In the genomic region with DNA sequence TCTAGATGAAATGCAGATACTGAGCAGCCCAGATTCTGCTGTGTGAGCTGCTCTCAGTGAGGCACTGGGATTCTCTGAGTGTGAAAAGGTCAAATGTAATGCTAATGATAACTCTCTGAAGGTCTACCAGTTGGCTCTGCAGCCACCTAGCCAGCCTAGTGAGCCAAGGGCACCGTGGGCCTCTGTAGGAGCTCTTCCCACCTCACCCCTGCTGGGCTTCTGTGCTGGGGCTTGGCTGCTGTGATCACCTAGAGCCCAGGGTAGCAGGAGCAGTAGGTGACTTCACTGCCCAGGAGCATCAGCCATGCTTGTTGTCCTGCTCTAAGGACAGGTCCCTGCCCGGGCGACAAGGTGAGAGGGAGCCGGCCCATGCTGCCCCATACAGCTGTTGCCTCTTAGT, we compare ENCODE assay signal across 24 mouse cellular contexts. TPM values are rescaled to one million over a fixed set of nuclear protein-coding genes. Genes with fewer than 3 reads are reported as not detected.
DNase-seq lines count a peak whose midpoint lies in the region; ATAC-seq and TF ChIP-seq lines count a peak whose summit lies in the region.
"Had no signal": no experiment of that assay in that cellular context is flagged by ENCODE, and none has a peak within 500 bp of the region (broad histone marks: within the 10 kb centered on the region; RNA-seq: fewer than 3 reads in every experiment).

No protein-coding gene starts in this region.

- no peak overlapping the region for H3K4me3 ChIP-seq in heart, embryonic 10.5 days
- no peak overlapping the region for H3K4me3 ChIP-seq in heart, embryonic 11.5 days (ENCODE audit: low read depth, low read length)
- no peak overlapping the region for H3K4me3 ChIP-seq in layer of hippocampus, adult 2 months
- H3K4me3 ChIP-seq: embryonic facial prominence, embryonic 10.5 days; embryonic facial prominence, embryonic 13.5 days; erythroblast, embryonic 14.5 days; forebrain, embryonic 12.5 days; forebrain, embryonic 15.5 days; hindbrain, embryonic 15.5 days had no signal

- H3K4me1 ChIP-seq in heart, embryonic 10.5 days, result peaks cover 42% of the 10 kb centered on the region
- peaks cover 14% of the 10 kb centered on the region for H3K4me1 ChIP-seq in heart, embryonic 11.5 days (ENCODE audit: control insufficient read depth, insufficient read depth, low read length)

- no peak for TF ChIP-seq CTCF in layer of hippocampus, adult 2 months (conservative IDR thresholded peaks at IDR 0.05)

- peak overlapping the region; percentile 19 for H3K27ac ChIP-seq in heart, embryonic 10.5 days
- H3K27ac ChIP-seq in heart, embryonic 11.5 days (ENCODE audit: low read depth, low read length), result no peak overlapping the region
- H3K27ac ChIP-seq in layer of hippocampus, adult 2 months, result peak overlapping the region; percentile 11
- H3K27ac ChIP-seq: embryonic facial prominence, embryonic 10.5 days; embryonic facial prominence, embryonic 13.5 days; forebrain, embryonic 12.5 days; forebrain, embryonic 15.5 days; hindbrain, embryonic 15.5 days had no signal

- peaks cover 5% of the 10 kb centered on the region; the same call in 1 of the 2 replicates for H3K36me3 ChIP-seq in heart, embryonic 10.5 days
- H3K36me3 ChIP-seq in heart, embryonic 11.5 days (ENCODE audit: control insufficient read depth, insufficient read depth, low read length), result no peaks in the 10 kb centered on the region
- H3K36me3 ChIP-seq: forebrain, embryonic 15.5 days; hindbrain, embryonic 15.5 days had no signal

- no peak for ATAC-seq in heart, embryonic 11.5 days (replicated peaks; ENCODE audit: insufficient number of reproducible peaks, low FRiP score, low TSS enrichment)
- ATAC-seq: CD4-positive, CD25-positive, alpha-beta regulatory T cell, adult 4 months; forebrain, embryonic 15.5 days had no signal

- H3K4me2 ChIP-seq in heart, embryonic 11.5 days, result no peak overlapping the region
- H3K4me2 ChIP-seq: embryonic facial prominence, embryonic 13.5 days; forebrain, embryonic 12.5 days; forebrain, embryonic 15.5 days; hindbrain, embryonic 15.5 days had no signal

- H3K9me3 ChIP-seq in heart, embryonic 10.5 days, result no peaks in the 10 kb centered on the region
- no peaks in the 10 kb centered on the region for H3K9me3 ChIP-seq in heart, embryonic 11.5 days (replicated peaks; ENCODE audit: control insufficient read depth, low read length)
- H3K9me3 ChIP-seq: embryonic facial prominence, embryonic 10.5 days; embryonic facial prominence, embryonic 13.5 days; forebrain, embryonic 12.5 days; forebrain, embryonic 15.5 days; hindbrain, embryonic 15.5 days had no signal

- no peak for DNase-seq in heart, embryonic 10.5 days (ENCODE audit: low spot score)
- peak; percentile 39 for DNase-seq in kidney, postnatal 10 days
- DNase-seq in kidney, adult 9 months, result no peak
- no peak for DNase-seq in layer of hippocampus, adult 2 months (ENCODE audit: low spot score in 2 of 2)
- no peak for DNase-seq in layer of hippocampus, adult 9-10 months (ENCODE audit: low spot score)
- DNase-seq in adipocyte (ENCODE audit: low spot score), result no peak
- DNase-seq: adrenal gland, adult 8-10 months; adrenal gland, postnatal 25 days; cerebellum, adult 11-12 months; cerebellum, adult 8-10 months; cerebellum, postnatal 10 days; cerebellum, postnatal 36 days; embryo, embryonic 11 days; gastrocnemius, postnatal 10 days; heart, adult 18-20 months; heart, postnatal 36 days had no signal

- 85% methylated on average over 4 of the region's 4 CpGs for WGBS in heart, embryonic 10.5 days
- 87% methylated on average over 4 of the region's 4 CpGs for WGBS in heart, embryonic 11.5 days (ENCODE audit: insufficient replicate concordance)

- no peak overlapping the region for H3K9ac ChIP-seq in heart, embryonic 11.5 days (ENCODE audit: low read depth, low read length)
- H3K9ac ChIP-seq: embryonic facial prominence, embryonic 13.5 days; forebrain, embryonic 12.5 days; forebrain, embryonic 15.5 days; hindbrain, embryonic 15.5 days had no signal

- no peaks in the 10 kb centered on the region for H3K27me3 ChIP-seq in heart, embryonic 10.5 days (ENCODE audit: insufficient read depth, poor library complexity, severe bottlenecking)
- H3K27me3 ChIP-seq in heart, embryonic 11.5 days (ENCODE audit: control insufficient read depth, insufficient read depth, low read length), result no peaks in the 10 kb centered on the region
- H3K27me3 ChIP-seq: embryonic facial prominence, embryonic 13.5 days; forebrain, embryonic 12.5 days; forebrain, embryonic 15.5 days; hindbrain, embryonic 15.5 days had no signal

RNA-seq across cellular contexts. Expression of gene Mok, which starts 41.5 kb away (rescaled TPM):
- 3.8 and 4.3 TPM in 2 replicates for polyA plus RNA-seq in heart, embryonic 10.5 days (2016; fragmentation: Nextera tagmentation; extraction: Ambion mirVana)
- 3.0 and 3.8 TPM in 2 replicates for polyA plus RNA-seq in heart, embryonic 11.5 days (2014; fragmentation: Nextera tagmentation; extraction: Ambion mirVana)
- 10 to 100 TPM; 10.4 to 13.7 TPM for total RNA-seq in layer of hippocampus, adult 2 months (2021)
- polyA plus RNA-seq: erythroblast, embryonic 14.5 days had no signal

RNA-seq across cellular contexts. Expression of gene Zfp839, which starts 50.8 kb away (rescaled TPM):
- 4.6 and 6.1 TPM in 2 replicates for polyA plus RNA-seq in heart, embryonic 10.5 days (2016; fragmentation: Nextera tagmentation; extraction: Ambion mirVana)
- 3.1 and 3.2 TPM in 2 replicates for polyA plus RNA-seq in heart, embryonic 11.5 days (2014; fragmentation: Nextera tagmentation; extraction: Ambion mirVana)
- 10 to 100 TPM; 12.8 to 13.2 TPM for total RNA-seq in layer of hippocampus, adult 2 months (2021)
